ENCODE assay signal across 30 mouse cellular contexts in the genomic region with DNA sequence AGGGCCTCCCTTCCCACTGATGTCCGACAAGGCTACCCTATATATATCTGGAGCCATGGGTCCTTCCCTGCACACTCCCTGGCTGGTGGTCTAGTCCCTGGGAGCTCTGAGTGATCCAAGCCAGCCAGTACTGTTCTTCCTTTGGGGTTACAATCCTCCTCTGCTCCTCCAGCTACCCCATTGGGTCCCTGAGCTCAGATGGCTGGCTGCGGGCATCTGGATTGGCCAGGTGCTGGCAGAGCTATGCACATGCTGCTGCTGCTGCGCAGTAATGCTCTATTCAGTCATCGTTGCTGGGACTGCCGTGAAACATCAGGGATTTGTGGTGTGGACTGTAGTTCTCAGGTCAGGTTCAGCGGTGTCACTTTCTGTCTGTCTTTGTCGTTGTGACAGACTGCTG. TPM values are rescaled to one million over a fixed set of nuclear protein-coding genes. Genes with fewer than 3 reads are reported as not detected.
DNase-seq lines count a peak whose midpoint lies in the region; ATAC-seq lines count a peak whose summit lies in the region.
"Had no signal": no experiment of that assay in that cellular context is flagged by ENCODE, and none has a peak within 500 bp of the region (broad histone marks: within the 10 kb centered on the region; RNA-seq: fewer than 3 reads in every experiment).

No protein-coding gene starts in this region.

- 0 out of 2 replicates have a peak overlapping the region, but pooled peaks have one; percentile 7 for H3K9ac ChIP-seq in neural tube, embryonic 14.5 days (replicated peaks; ENCODE audit: low read depth, low read length)
- no peak overlapping the region for H3K9ac ChIP-seq in neural tube, embryonic 15.5 days (replicated peaks)
- H3K9ac ChIP-seq: embryonic facial prominence, embryonic 12.5 days; embryonic facial prominence, embryonic 15.5 days; forebrain, postnatal 0 days; heart, embryonic 12.5 days; heart, embryonic 15.5 days; hindbrain, embryonic 12.5 days; intestine, embryonic 15.5 days had no signal

- peak; percentile 82 for DNase-seq in heart, adult 11 months
- no peak for DNase-seq in heart, postnatal 14 days
- DNase-seq in ZHBTc4 (ENCODE audit: low read depth, low spot score) = peak; percentile 25
- DNase-seq in kidney, adult 11 months = no peak
- DNase-seq: adrenal gland, adult 2 months; adrenal gland, postnatal 14 days; B cell, adult 2 months; cerebellum, adult 11 months; cerebellum, adult 2 months; cerebellum, adult 9-11 months; cerebellum, postnatal 25 days; forebrain, postnatal 0 days; gastrocnemius, adult 2 months; gastrocnemius, postnatal 14 days; heart, adult 18-20 months; heart, postnatal 10 days; heart, postnatal 4 days; kidney, adult 2 months had no signal

- H3K36me3 ChIP-seq in neural tube, embryonic 14.5 days (ENCODE audit: control insufficient read depth, insufficient read depth, low read length) = peaks cover 33% of the 10 kb centered on the region
- H3K36me3 ChIP-seq in neural tube, embryonic 15.5 days = peaks cover 77% of the 10 kb centered on the region

- H3K27ac ChIP-seq in neural tube, embryonic 14.5 days (ENCODE audit: low read depth, low read length) = no peak overlapping the region
- H3K27ac ChIP-seq in neural tube, embryonic 15.5 days (replicated peaks) = no peak overlapping the region
- H3K27ac ChIP-seq: embryonic facial prominence, embryonic 12.5 days; embryonic facial prominence, embryonic 15.5 days; gastrocnemius, adult 2 months; heart, embryonic 15.5 days; hindbrain, embryonic 12.5 days; intestine, embryonic 15.5 days had no signal

- H3K4me3 ChIP-seq in neural tube, embryonic 14.5 days (ENCODE audit: low read depth, low read length) = no peak overlapping the region
- H3K4me3 ChIP-seq in neural tube, embryonic 15.5 days (replicated peaks) = no peak overlapping the region
- H3K4me3 ChIP-seq: embryonic facial prominence, embryonic 12.5 days; embryonic facial prominence, embryonic 15.5 days; gastrocnemius, adult 2 months; heart, embryonic 12.5 days; heart, embryonic 15.5 days; hindbrain, embryonic 12.5 days; intestine, embryonic 15.5 days had no signal

- intact Hi-C loops in heart, postnatal 14 days (cut with DNase I) = no loop called here

- ATAC-seq in neural tube, embryonic 14.5 days (ENCODE audit: low read depth) = no peak
- no peak for ATAC-seq in neural tube, embryonic 15.5 days (ENCODE audit: low FRiP score)
- ATAC-seq: forebrain, embryonic 14.5 days; forebrain, postnatal 0 days; hindbrain, embryonic 16.5 days; intestine, embryonic 15.5 days had no signal

- no peaks in the 10 kb centered on the region for H3K27me3 ChIP-seq in neural tube, embryonic 14.5 days (ENCODE audit: control insufficient read depth, insufficient read depth, low read length)
- no peaks in the 10 kb centered on the region for H3K27me3 ChIP-seq in neural tube, embryonic 15.5 days (replicated peaks)
- H3K27me3 ChIP-seq: CH12.LX; embryonic facial prominence, embryonic 12.5 days; embryonic facial prominence, embryonic 15.5 days; hindbrain, embryonic 12.5 days; intestine, embryonic 15.5 days had no signal

- no peaks in the 10 kb centered on the region for H3K9me3 ChIP-seq in neural tube, embryonic 14.5 days (ENCODE audit: control insufficient read depth, low read length)
- no peaks in the 10 kb centered on the region for H3K9me3 ChIP-seq in neural tube, embryonic 15.5 days (replicated peaks)
- H3K9me3 ChIP-seq: embryonic facial prominence, embryonic 12.5 days; embryonic facial prominence, embryonic 15.5 days; heart, embryonic 12.5 days; heart, embryonic 15.5 days; hindbrain, embryonic 12.5 days; intestine, embryonic 15.5 days had no signal

- no peak overlapping the region for H3K4me2 ChIP-seq in neural tube, embryonic 14.5 days (ENCODE audit: low read depth, low read length)
- no peak overlapping the region for H3K4me2 ChIP-seq in neural tube, embryonic 15.5 days
- H3K4me2 ChIP-seq: embryonic facial prominence, embryonic 12.5 days; embryonic facial prominence, embryonic 15.5 days; heart, embryonic 12.5 days; heart, embryonic 15.5 days; hindbrain, embryonic 12.5 days; intestine, embryonic 15.5 days had no signal

- WGBS in neural tube, embryonic 14.5 days = 87% methylated on average over 7 of the region's 7 CpGs
- 87% methylated on average over 7 of the region's 7 CpGs for WGBS in neural tube, embryonic 15.5 days

- no peaks in the 10 kb centered on the region for H3K4me1 ChIP-seq in neural tube, embryonic 14.5 days (ENCODE audit: control insufficient read depth, insufficient read depth, low read length)
- no peaks in the 10 kb centered on the region for H3K4me1 ChIP-seq in neural tube, embryonic 15.5 days
- H3K4me1 ChIP-seq: embryonic facial prominence, embryonic 15.5 days had no signal

RNA-seq across cellular contexts. Expression of a gene that starts 28.0 kb away (rescaled TPM):
- total RNA-seq in heart, postnatal 14 days (2021) = 10 to 100 TPM in 1 of 2 experiments, 1 to 10 TPM in 1; 9.5 to 12.7 TPM
- 6.5 and 7.0 TPM in 2 replicates for polyA plus RNA-seq in neural tube, embryonic 14.5 days (2014; fragmentation: Nextera tagmentation; extraction: Ambion mirVana)
- 6.5 and 11.3 TPM in 2 replicates for polyA plus RNA-seq in neural tube, embryonic 15.5 days (2015; fragmentation: Nextera tagmentation; extraction: Ambion mirVana)

RNA-seq across cellular contexts. Expression of a gene that starts 28.0 kb away (rescaled TPM):
- 10 to 100 TPM; 29.5 to 34.6 TPM for total RNA-seq in heart, postnatal 14 days (2021)
- 11.6 and 12.0 TPM in 2 replicates for polyA plus RNA-seq in neural tube, embryonic 14.5 days (2014; fragmentation: Nextera tagmentation; extraction: Ambion mirVana)
- polyA plus RNA-seq in neural tube, embryonic 15.5 days (2015; fragmentation: Nextera tagmentation; extraction: Ambion mirVana) = 11.9 and 17.6 TPM in 2 replicates

RNA-seq across cellular contexts. Expression of a gene that starts 35.3 kb away (rescaled TPM):
- 1 to 10 TPM; 4.6 to 4.8 TPM for total RNA-seq in heart, postnatal 14 days (2021)
- 13.7 and 14.5 TPM in 2 replicates for polyA plus RNA-seq in neural tube, embryonic 14.5 days (2014; fragmentation: Nextera tagmentation; extraction: Ambion mirVana)
- 8.9 and 9.5 TPM in 2 replicates for polyA plus RNA-seq in neural tube, embryonic 15.5 days (2015; fragmentation: Nextera tagmentation; extraction: Ambion mirVana)

RNA-seq across cellular contexts. Expression of a gene that starts 50.1 kb away (rescaled TPM):
- 10 to 100 TPM; 21.6 to 25.4 TPM for total RNA-seq in heart, postnatal 14 days (2021)
- 14.1 and 15.5 TPM in 2 replicates for polyA plus RNA-seq in neural tube, embryonic 14.5 days (2014; fragmentation: Nextera tagmentation; extraction: Ambion mirVana)
- polyA plus RNA-seq in neural tube, embryonic 15.5 days (2015; fragmentation: Nextera tagmentation; extraction: Ambion mirVana) = 16.2 and 16.5 TPM in 2 replicates

RNA-seq across cellular contexts. Expression of a gene that starts 57.2 kb away (rescaled TPM):
- total RNA-seq in heart, postnatal 14 days (2021) = not detected
- polyA plus RNA-seq in neural tube, embryonic 14.5 days (2014; fragmentation: Nextera tagmentation; extraction: Ambion mirVana) = 0.06 and 0.24 TPM in 2 replicates
- 0.06 and 0.15 TPM in 2 replicates for polyA plus RNA-seq in neural tube, embryonic 15.5 days (2015; fragmentation: Nextera tagmentation; extraction: Ambion mirVana)
- total RNA-seq: forebrain, postnatal 0 days; gastrocnemius, adult 2 months; gastrocnemius, postnatal 14 days; heart, adult 18-20 months; heart, postnatal 10 days; heart, postnatal 4 days had no signal
- polyA plus RNA-seq: forebrain, embryonic 11.5 days; forebrain, embryonic 14.5 days; hindbrain, embryonic 12.5 days had no signal

Comparison
In these comparisons a context has a peak if more than half of its experiments do, and no peak if none do; other contexts are left out.
1. DNase-seq: peak in heart, adult 11 months (single experiment) and ZHBTc4 (single experiment); none in heart, postnatal 14 days (0 of 2) and kidney, adult 11 months (single experiment).